Mouse (Mus musculus) cerebellum, adult 2 months (tissue): Measurements from ENCODE around the gene Lin54. TPM values are rescaled to one million over a fixed set of nuclear protein-coding genes. Genes with fewer than 3 reads are reported as not detected.

ENCODE experiments used
- DNase-seq, 2 experiments: peaks; one replicate each; pipeline ENCODE4 v3.0.0; 2021
- H3K27ac ChIP-seq: fragments of 200-500 bp; 2 replicates; pipeline ENCODE4 v1.5.1; 2012; ENCODE audit warnings: low read length, control low read depth, inconsistent platforms; ENCODE audit not compliant: insufficient read depth
- H3K27me3 ChIP-seq: fragments of 200-500 bp; 2 replicates; pipeline ENCODE4 v1.6.1; 2012; ENCODE audit warnings: inconsistent platforms, mild to moderate bottlenecking, low read length, moderate library complexity; ENCODE audit not compliant: control insufficient read depth, insufficient read depth
- H3K4me1 ChIP-seq: fragments of 200-500 bp; 2 replicates; pipeline ENCODE4 v1.6.1; 2011; ENCODE audit warnings: low read length; ENCODE audit not compliant: control insufficient read depth, insufficient read depth
- H3K4me3 ChIP-seq: fragments of 200-500 bp; replicated peaks from 2 replicates; pipeline ENCODE3; 2011; ENCODE audit warnings: mild to moderate bottlenecking, low read depth, low read length, control low read depth; ENCODE audit not compliant: insufficient read depth
- CTCF ChIP-seq: fragments of 200-500 bp; IDR thresholded peaks from 2 replicates; pipeline ENCODE4 v1.5.1; 2011; ENCODE audit warnings: low read depth, mild to moderate bottlenecking, control low read depth, low read length, moderate library complexity, borderline replicate concordance; ENCODE audit not compliant: insufficient read depth
- POLR2A ChIP-seq: fragments of 200-500 bp; IDR thresholded peaks from 2 replicates; pipeline ENCODE4 v1.6.1; 2011; ENCODE audit warnings: low read length, control low read depth, borderline replicate concordance; ENCODE audit not compliant: insufficient read depth
- WGBS: fragments of 180-500 bp; shearing (Covaris S2); methylation state at CpG from one replicate; pipeline ENCODE4 v1.1.7; 2018; 5-methylcytosine and 5-hydroxymethylcytosine counted together
- polyA plus RNA-seq: library from polyadenylated mRNA; depleted of rRNA; stranded (reverse); fragments of >200 nt; gene quantifications from 2 replicates; pipeline ENCODE4 v1.2.3, GENCODE M21; 2012

The Lin54 gene
- polyA plus RNA-seq, 1 experiment: 6.1 TPM

- Histone ChIP-seq H3K27ac (no peak overlapping the region), H3K4me1 (no peaks in the 10 kb centered on the region), H3K4me3 (no peak overlapping the region), H3K27me3 (no peaks in the 10 kb centered on the region; the same call in 1 of the 2 replicates)
- TF ChIP-seq CTCF: no peak
- no peak for TF ChIP-seq POLR2A
- no peak for DNase-seq
- 72% methylated on average over 11 of the region's 11 CpGs for WGBS
Observed at GRCm38 (mm10) chr5:100509247-100509646, 8.8 kb upstream of the Lin54 start.

DNA sequence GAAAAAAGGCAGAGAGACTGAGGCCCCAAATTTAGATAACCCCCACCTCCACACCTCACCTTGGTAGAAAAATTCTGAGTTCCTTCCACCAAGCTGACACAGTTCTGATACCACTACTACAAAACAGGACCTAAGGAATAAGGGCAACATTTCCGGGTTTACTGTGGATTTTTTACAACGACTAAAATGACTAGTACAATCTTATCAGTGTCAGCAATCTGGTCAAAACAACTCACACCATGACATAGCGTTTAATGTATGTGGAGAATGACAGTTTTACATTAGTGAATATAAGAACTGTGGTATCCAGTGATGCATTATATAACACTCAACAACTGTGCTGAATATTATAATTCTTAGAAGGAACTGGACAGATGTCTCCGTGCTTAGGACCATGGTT, 828 bp upstream of the Lin54 start:
- TF ChIP-seq POLR2A (no peak), CTCF (no peak)
- H3K4me1 ChIP-seq: no peaks in the 10 kb centered on the region
- WGBS: 83% methylated on average over 4 of the region's 4 CpGs
- H3K4me3 ChIP-seq: no peak overlapping the region
- no peak for DNase-seq
- H3K27ac ChIP-seq: no peak overlapping the region
- H3K27me3 ChIP-seq: no peaks in the 10 kb centered on the region

- 2% methylated on average over 40 of the region's 41 CpGs for WGBS
- peak overlapping the region; percentile 77 for H3K4me3 ChIP-seq
- peak; percentile 23 to 37 for DNase-seq
- no peak for TF ChIP-seq POLR2A
- TF ChIP-seq CTCF: no peak
- no peaks in the 10 kb centered on the region for H3K27me3 ChIP-seq
- no peaks in the 10 kb centered on the region for H3K4me1 ChIP-seq
- no peak overlapping the region for H3K27ac ChIP-seq
Observed at GRCm38 (mm10) chr5:100499831-100500304, 571 bp downstream of the Lin54 start.

GRCm38 (mm10) chr5:100499243-100499642, 1.2 kb downstream of the Lin54 start:
- WGBS: 13% methylated on average over 2 of the region's 2 CpGs
- Histone ChIP-seq H3K4me3 (peak overlapping the region; percentile 77), H3K27me3 (no peaks in the 10 kb centered on the region), H3K4me1 (no peaks in the 10 kb centered on the region), H3K27ac (no peak overlapping the region)
- TF ChIP-seq CTCF (no peak), POLR2A (no peak)
- DNase-seq: no peak

- peak overlapping the region; percentile 92 for H3K4me3 ChIP-seq
- under 1% methylated on average over 46 of the region's 46 CpGs for WGBS
- no peaks in the 10 kb centered on the region for H3K27me3 ChIP-seq
- no peak overlapping the region for H3K27ac ChIP-seq
- H3K4me1 ChIP-seq: no peaks in the 10 kb centered on the region
- peak; percentile 70 to 74 for DNase-seq
- no peak for TF ChIP-seq CTCF
- no peak for TF ChIP-seq POLR2A
Observed at GRCm38 (mm10) chr5:100498436-100499180, 1.8 kb downstream of the Lin54 start.

- no peak for TF ChIP-seq CTCF
- no peak for TF ChIP-seq POLR2A
- no peaks in the 10 kb centered on the region; the same call in 1 of the 2 replicates for H3K4me1 ChIP-seq
- 37% methylated on average over 4 of the region's 4 CpGs for WGBS
Observed at GRCm38 (mm10) chr5:100491704-100492103, 8.7 kb downstream of the Lin54 start.

DNA sequence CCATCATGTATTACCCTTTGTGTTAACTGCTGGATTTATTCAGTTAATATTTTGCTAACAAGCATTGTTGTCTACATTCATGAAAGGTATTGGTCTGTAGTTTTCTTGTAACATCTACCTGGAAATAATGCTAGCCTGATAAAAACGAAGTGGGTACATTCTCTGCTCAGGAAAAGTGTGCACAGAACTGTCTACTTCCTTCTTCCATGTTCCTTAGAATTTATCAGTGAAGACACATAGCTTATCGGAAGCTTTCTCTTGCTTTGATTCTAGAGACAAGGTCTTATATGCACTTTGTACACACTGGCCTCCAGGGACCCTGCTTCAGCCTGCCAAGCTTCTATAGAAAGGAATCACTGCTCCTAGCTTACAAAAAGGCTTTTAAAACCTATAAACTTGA, 11.1 kb downstream of the Lin54 start:
- WGBS: 93% methylated on average over 2 of the region's 2 CpGs
- Histone ChIP-seq H3K4me3 (no peak overlapping the region), H3K27ac (no peak overlapping the region), H3K4me1 (no peaks in the 10 kb centered on the region; the same call in 1 of the 2 replicates), H3K27me3 (no peaks in the 10 kb centered on the region)
- TF ChIP-seq CTCF (no peak), POLR2A (no peak)
- no peak for DNase-seq

More at GRCm38 (mm10) chr5:100491704-100492103, 8.7 kb downstream of the Lin54 start:
- Histone ChIP-seq H3K4me3 (no peak overlapping the region), H3K27me3 (no peaks in the 10 kb centered on the region), H3K27ac (no peak overlapping the region)
- no peak for DNase-seq

DNA sequence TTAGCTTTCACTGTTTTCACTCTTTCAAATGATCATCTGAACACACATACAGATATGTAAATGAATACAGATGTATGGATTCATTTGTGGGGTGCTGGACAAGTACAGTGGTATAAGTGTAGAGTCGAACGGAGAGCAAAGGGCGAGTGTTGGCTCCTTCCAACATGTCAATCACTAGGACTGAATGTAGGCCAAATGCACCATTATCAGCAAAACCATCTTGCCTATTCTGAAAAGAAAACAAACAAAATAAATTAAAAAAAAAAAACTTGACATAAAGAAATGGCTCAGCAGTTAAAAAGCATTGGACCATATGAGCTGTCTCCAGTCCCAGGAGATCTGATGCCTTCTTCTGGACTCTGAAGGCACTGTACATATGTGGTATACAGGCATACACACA, 12.2 kb downstream of the Lin54 start:
- Histone ChIP-seq H3K4me1 (no peaks in the 10 kb centered on the region; the same call in 1 of the 2 replicates), H3K4me3 (no peak overlapping the region), H3K27ac (no peak overlapping the region), H3K27me3 (no peaks in the 10 kb centered on the region)
- DNase-seq: no peak
- 90% methylated on average over 3 of the region's 3 CpGs for WGBS
- TF ChIP-seq CTCF (no peak), POLR2A (no peak)
